ENCODE assay signal across 17 mouse cellular contexts in genomic region chr6:142915464-142915863, GRCm38 (mm10). TPM values are rescaled to one million over a fixed set of nuclear protein-coding genes. Genes with fewer than 3 reads are reported as not detected.
DNase-seq lines count a peak whose midpoint lies in the region; ATAC-seq and TF ChIP-seq lines count a peak whose summit lies in the region.
"Had no signal": no experiment of that assay in that cellular context is flagged by ENCODE, and none has a peak within 500 bp of the region (broad histone marks: within the 10 kb centered on the region; RNA-seq: fewer than 3 reads in every experiment).

No protein-coding gene starts in this region.

- H3K4me3 ChIP-seq in heart, embryonic 16.5 days (ENCODE audit: low read length) = no peak overlapping the region
- no peak overlapping the region for H3K4me3 ChIP-seq in G1E (ENCODE audit: low read depth, low read length)
- H3K4me3 ChIP-seq: intestine, embryonic 15.5 days; limb, embryonic 13.5 days; megakaryocyte, embryonic 14.5 days; stomach, embryonic 15.5 days had no signal

- no peak for DNase-seq in heart, adult 18-20 months
- DNase-seq in 416B (ENCODE audit: low read depth) = peak; percentile 85
- DNase-seq in G1E (ENCODE audit: low spot score) = peak; percentile 7
- no peak for DNase-seq in right cerebral cortex, postnatal 25 days
- DNase-seq in adrenal gland, adult (ENCODE audit: inconsistent age in 2 of 2, low spot score in 1 of 2) = no peak
- no peak for DNase-seq in embryo, embryonic 10 days (ENCODE audit: low spot score)
- DNase-seq: adrenal gland, adult 2 months; cerebellum, postnatal 10 days; heart, postnatal 36 days had no signal

- no peak for TF ChIP-seq CTCF in G1E (IDR thresholded peaks at IDR 0.05; ENCODE audit: low read depth, low read length)

- H3K36me3 ChIP-seq in heart, embryonic 16.5 days (ENCODE audit: control insufficient read depth, insufficient read depth) = no peaks in the 10 kb centered on the region
- H3K36me3 ChIP-seq in G1E (replicated peaks) = no peaks in the 10 kb centered on the region
- H3K36me3 ChIP-seq: intestine, embryonic 15.5 days; limb, embryonic 13.5 days; stomach, embryonic 15.5 days had no signal

- ATAC-seq in heart, embryonic 16.5 days (replicated peaks; ENCODE audit: extremely low read depth, insufficient read depth, low FRiP score) = no peak
- no peak for ATAC-seq in G1E (ENCODE audit: extremely low read depth, insufficient number of reproducible peaks, low FRiP score, poor library complexity, severe bottlenecking)
- peak; percentile 74 for ATAC-seq in megakaryocyte progenitor cell, adult 5-6 weeks (replicated peaks; ENCODE audit: poor library complexity)
- ATAC-seq: intestine, embryonic 15.5 days; Patski had no signal

- peak overlapping the region; percentile 15; the same call in 1 of the 2 replicates for H3K27ac ChIP-seq in heart, embryonic 16.5 days (ENCODE audit: low read length)
- H3K27ac ChIP-seq: intestine, embryonic 15.5 days; kidney, postnatal 0 days; limb, embryonic 13.5 days; stomach, embryonic 15.5 days had no signal

- no peaks in the 10 kb centered on the region for H3K4me1 ChIP-seq in heart, embryonic 16.5 days (ENCODE audit: control insufficient read depth, insufficient read depth, low read length)
- H3K4me1 ChIP-seq in G1E (ENCODE audit: insufficient read depth, low read depth, low read length) = peaks cover 41% of the 10 kb centered on the region
- H3K4me1 ChIP-seq: intestine, embryonic 15.5 days; stomach, embryonic 15.5 days had no signal

- no peak overlapping the region for H3K4me2 ChIP-seq in heart, embryonic 16.5 days (ENCODE audit: low read depth, low read length)
- H3K4me2 ChIP-seq: intestine, embryonic 15.5 days; limb, embryonic 13.5 days; stomach, embryonic 15.5 days had no signal

- no peaks in the 10 kb centered on the region for H3K9me3 ChIP-seq in heart, embryonic 16.5 days (replicated peaks; ENCODE audit: control insufficient read depth, low read length)
- peaks cover 4% of the 10 kb centered on the region; the same call in 1 of the 2 replicates for H3K9me3 ChIP-seq in G1E (replicated peaks)
- H3K9me3 ChIP-seq: intestine, embryonic 15.5 days; megakaryocyte, embryonic 14.5 days; stomach, embryonic 15.5 days had no signal

- no peaks in the 10 kb centered on the region for H3K27me3 ChIP-seq in heart, embryonic 16.5 days (ENCODE audit: control insufficient read depth, insufficient read depth, low read length)
- H3K27me3 ChIP-seq in G1E (ENCODE audit: insufficient read depth, low read length) = peaks cover 12% of the 10 kb centered on the region; the same call in 1 of the 2 replicates
- H3K27me3 ChIP-seq: intestine, embryonic 15.5 days; limb, embryonic 13.5 days; megakaryocyte, embryonic 14.5 days; Patski; stomach, embryonic 15.5 days had no signal

- H3K9ac ChIP-seq in heart, embryonic 16.5 days (ENCODE audit: low read length) = no peak overlapping the region
- H3K9ac ChIP-seq: intestine, embryonic 15.5 days; limb, embryonic 13.5 days; stomach, embryonic 15.5 days had no signal

- WGBS in heart, embryonic 16.5 days = 69% methylated on average over 5 of the region's 5 CpGs

RNA-seq across cellular contexts. Expression of gene St8sia1, which starts 48.8 kb away (rescaled TPM):
- polyA plus RNA-seq in heart, embryonic 16.5 days (2015; fragmentation: Nextera tagmentation; extraction: Ambion mirVana) = 0.99 and 2.0 TPM in 2 replicates
- total RNA-seq in heart, adult 18-20 months (2021) = under 1 TPM; 0.10 to 0.57 TPM
- total RNA-seq in G1E (2014; fragmentation: Nextera tagmentation) (not detected in 2 replicates), G1E (2017) (0.11 TPM in 1 of 2 replicates, not detected in the other)
- polyA plus RNA-seq in G1E (2012) = not detected in 2 replicates
- 0.07 TPM in 1 of 2 replicates, not detected in the other for total RNA-seq in megakaryocyte progenitor cell, adult 5-6 weeks (2015)
- total RNA-seq in megakaryocyte progenitor cell, adult 5-6 weeks (2017) = 0.14 TPM in 1 of 2 replicates, not detected in the other

Comparison
In these comparisons a context has a peak if more than half of its experiments do, and no peak if none do; other contexts are left out.
1. DNase-seq: peak in 416B (single experiment) and G1E (single experiment); none in heart, adult 18-20 months (0 of 2), right cerebral cortex, postnatal 25 days (single experiment), adrenal gland, adult (0 of 2) and embryo, embryonic 10 days (single experiment).